Mouse (Mus musculus): ENCODE measurements at regions not wholly inside any gene's neighbourhood (a gene's known extent, or its start where the extent isn't known, plus 50 kb on each side); places are given as distances from the start of the nearest gene placed in this dataset.

DNA sequence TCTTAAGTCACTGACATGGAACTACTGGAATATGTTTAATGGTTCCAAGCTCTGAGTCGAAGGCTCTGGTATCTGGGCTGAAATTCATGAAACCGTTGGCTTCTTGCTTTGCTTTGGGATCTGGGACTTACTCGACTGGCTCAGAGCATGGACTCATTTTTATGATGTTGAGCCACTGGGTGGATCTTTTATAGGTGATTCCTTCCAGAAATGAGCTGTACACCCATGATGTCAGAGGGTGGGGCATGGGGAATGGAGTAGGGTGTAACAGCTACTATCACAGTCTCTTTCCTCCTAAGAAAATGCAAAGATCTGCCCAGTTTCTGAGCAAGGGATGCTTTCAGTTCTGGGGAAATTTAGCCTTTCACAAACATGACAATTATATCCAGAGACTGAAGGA, 57.0 kb upstream of the Fggy start:
- 93% methylated on average over 3 of the region's 3 CpGs for WGBS
- Histone ChIP-seq H3K9me3 (ENCODE audit: control insufficient read depth, low read depth, low read length) (no peaks in the 10 kb centered on the region), H3K4me3 (ENCODE audit: low read depth, low read length) (no peak overlapping the region), H3K27ac (ENCODE audit: low read length) (no peak overlapping the region), H3K9ac (replicated peaks; ENCODE audit: low read depth, low read length) (no peak overlapping the region), H3K36me3 (ENCODE audit: control insufficient read depth, insufficient read depth, low read length) (no peaks in the 10 kb centered on the region), H3K4me1 (ENCODE audit: control insufficient read depth, insufficient read depth, low read length) (no peaks in the 10 kb centered on the region), H3K27me3 (ENCODE audit: control insufficient read depth, insufficient read depth, low read length) (no peaks in the 10 kb centered on the region), H3K4me2 (replicated peaks; ENCODE audit: low read depth, low read length) (no peak overlapping the region)
- no peak for ATAC-seq (ENCODE audit: insufficient number of reproducible peaks, insufficient read depth, low FRiP score, low read depth)

DNA sequence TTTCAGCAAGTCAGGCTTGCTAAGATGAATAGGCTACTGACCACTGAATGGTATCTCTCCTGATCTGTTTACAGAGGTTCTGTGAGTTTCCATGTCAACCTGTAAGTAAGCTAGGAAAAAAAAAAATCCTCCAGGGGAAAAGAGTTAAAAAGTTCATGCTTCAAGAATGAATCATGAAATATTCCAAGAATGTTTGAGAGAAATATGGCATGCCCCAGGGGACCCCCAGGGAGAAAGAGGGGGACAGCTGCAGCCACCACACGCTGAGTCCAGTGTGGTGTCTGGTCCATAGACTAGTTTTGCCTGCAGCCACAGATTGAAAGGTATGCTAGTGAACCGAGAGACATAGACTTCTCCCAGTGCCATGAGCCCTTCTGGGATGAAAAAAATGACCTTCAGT, 56.1 kb upstream of the Fggy start:
- 40% methylated on average over 2 of the region's 2 CpGs for whole genome bisulfite sequencing

DNA sequence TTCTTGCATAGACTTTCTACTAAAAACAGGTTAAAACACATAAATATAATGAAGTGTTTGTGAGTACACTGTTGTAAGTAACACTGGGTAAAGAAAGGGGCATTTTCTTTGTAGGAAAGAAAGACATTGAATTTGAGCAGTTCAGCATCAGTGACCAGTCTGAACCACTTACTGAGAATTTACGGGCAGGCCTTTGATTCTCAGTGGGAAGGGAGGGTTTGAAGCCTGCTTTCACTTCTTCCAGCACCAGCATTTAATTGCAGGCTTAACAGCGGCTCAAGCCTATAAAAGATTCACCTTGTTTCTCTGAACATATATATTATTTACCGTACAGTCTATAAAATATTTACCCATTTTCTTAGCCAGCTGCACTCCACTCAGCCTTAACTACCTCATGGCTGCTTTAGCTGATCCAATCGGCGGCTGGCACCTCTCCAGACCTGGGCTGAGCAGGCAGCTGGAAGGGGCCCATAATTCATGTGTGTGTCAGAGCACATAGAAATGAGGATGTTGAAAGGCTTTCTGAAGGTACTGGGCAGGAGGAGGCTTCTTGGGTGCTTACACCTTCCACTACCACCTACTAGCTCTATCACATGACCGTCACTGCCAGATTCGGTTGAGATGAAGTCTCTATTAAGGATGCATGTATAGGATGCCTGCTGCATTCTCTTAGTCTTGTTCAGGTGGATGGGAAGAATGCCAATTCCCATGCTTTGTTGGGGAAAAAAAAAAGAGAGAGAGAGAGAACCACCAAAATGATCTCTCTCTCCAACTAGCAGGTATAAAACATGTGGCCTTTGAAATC, 50.0 kb upstream of the Fggy start:
- peak; percentile 56; the same call in 1 of the 2 replicates for ATAC-seq (ENCODE audit: insufficient number of reproducible peaks, insufficient read depth, low FRiP score, low read depth)
- Histone ChIP-seq H3K27me3 (ENCODE audit: control insufficient read depth, insufficient read depth, low read length) (no peaks in the 10 kb centered on the region), H3K9ac (replicated peaks; ENCODE audit: low read depth, low read length) (no peak overlapping the region), H3K27ac (ENCODE audit: low read length) (peak overlapping the region; percentile 49; the same call in 1 of the 2 replicates), H3K4me3 (ENCODE audit: low read depth, low read length) (no peak overlapping the region), H3K36me3 (ENCODE audit: control insufficient read depth, insufficient read depth, low read length) (no peaks in the 10 kb centered on the region), H3K4me2 (replicated peaks; ENCODE audit: low read depth, low read length) (no peak overlapping the region), H3K9me3 (ENCODE audit: control insufficient read depth, low read depth, low read length) (no peaks in the 10 kb centered on the region), H3K4me1 (ENCODE audit: control insufficient read depth, insufficient read depth, low read length) (peaks cover 12% of the 10 kb centered on the region; the same call in 1 of the 2 replicates)
- WGBS = 28% methylated on average over 7 of the region's 7 CpGs

More for the DNA sequence above, 56.1 kb upstream of the Fggy start:
- ATAC-seq (ENCODE audit: insufficient number of reproducible peaks, insufficient read depth, low FRiP score, low read depth) = no peak
- Histone ChIP-seq H3K9me3 (ENCODE audit: control insufficient read depth, low read depth, low read length) (no peaks in the 10 kb centered on the region), H3K4me3 (ENCODE audit: low read depth, low read length) (no peak overlapping the region), H3K27me3 (ENCODE audit: control insufficient read depth, insufficient read depth, low read length) (no peaks in the 10 kb centered on the region), H3K4me2 (replicated peaks; ENCODE audit: low read depth, low read length) (no peak overlapping the region), H3K9ac (replicated peaks; ENCODE audit: low read depth, low read length) (no peak overlapping the region), H3K27ac (ENCODE audit: low read length) (no peak overlapping the region), H3K36me3 (ENCODE audit: control insufficient read depth, insufficient read depth, low read length) (no peaks in the 10 kb centered on the region), H3K4me1 (ENCODE audit: control insufficient read depth, insufficient read depth, low read length) (0 out of 2 replicates have a peak, but pooled peaks cover 6% of the 10 kb centered on the region)
